Mouse (Mus musculus): Measurements from ENCODE around the gene Cd59b. TPM values are rescaled to one million over a fixed set of nuclear protein-coding genes. Genes with fewer than 3 reads are reported as not detected.

Cd59b gene
- 3.0 and 6.4 TPM in 2 replicates for polyA plus RNA-seq (2014; fragmentation: Nextera tagmentation; extraction: Ambion mirVana)

DNA sequence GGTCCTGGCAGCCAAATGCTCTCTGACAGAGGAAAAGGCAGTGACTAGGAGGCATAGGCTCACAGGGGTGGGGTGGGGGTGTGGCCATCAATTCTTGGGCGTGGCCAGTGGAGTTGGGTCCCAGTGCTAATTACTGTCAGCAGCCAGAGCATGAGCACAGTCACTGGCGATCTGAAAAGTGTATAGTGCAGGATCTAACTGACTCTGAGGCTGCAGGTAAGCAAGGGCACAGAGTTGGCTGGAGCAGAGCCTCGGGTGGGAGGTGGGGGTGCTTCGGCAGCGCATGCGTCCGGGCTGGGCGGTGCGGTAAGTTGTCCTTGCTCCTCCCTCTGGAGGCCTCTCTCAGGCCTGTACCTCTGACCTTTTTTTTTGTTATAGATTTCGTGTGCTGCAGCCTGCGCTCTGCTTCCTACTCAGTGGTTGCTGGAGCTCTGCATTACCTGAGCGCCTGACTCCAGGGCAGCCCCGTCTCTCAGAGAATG lies at the start of gene Cd59b:
Cd59b (plus strand) TSS at position 146 of the 482 bp plus-strand sequence.
- peak; percentile 61 for ATAC-seq (ENCODE audit: insufficient number of reproducible peaks, insufficient read depth, low FRiP score, low read depth)
- peak within 1 kb of the TSS; percentile 55 for H3K9ac ChIP-seq (ENCODE audit: low read length)
- WGBS: 13% methylated on average over 13 of the region's 13 CpGs
- no peaks in the 10 kb centered on the region for H3K27me3 ChIP-seq (ENCODE audit: control insufficient read depth, insufficient read depth, low read length)
- H3K4me2 ChIP-seq (ENCODE audit: low read length): peak within 1 kb of the TSS; percentile 64
- H3K4me1 ChIP-seq (ENCODE audit: control insufficient read depth in 2 of 2, insufficient read depth in 2 of 2, low read length in 2 of 2): peaks cover 0 to 3% of the 10 kb centered on the region in 2 experiments; a peak in 2 of 4 replicates
- no peaks in the 10 kb centered on the region for H3K9me3 ChIP-seq (ENCODE audit: control insufficient read depth, low read length)
- peak within 1 kb of the TSS; percentile 38 to 62 for H3K4me3 ChIP-seq (ENCODE audit: control insufficient read depth in 1 of 2, insufficient read depth in 1 of 2, low read depth in 1 of 2, low read length in 2 of 2)
- H3K36me3 ChIP-seq (ENCODE audit: control insufficient read depth, insufficient read depth, low read length): no peaks in the 10 kb centered on the region
- peak within 1 kb of the TSS in 1 of 2 experiments; percentile 1; a peak in 1 of 4 replicates for H3K27ac ChIP-seq (replicated peaks in 1 of 2; ENCODE audit: control insufficient read depth in 1 of 2, insufficient read depth in 1 of 2, low read depth in 2 of 2, low read length in 2 of 2)

DNA sequence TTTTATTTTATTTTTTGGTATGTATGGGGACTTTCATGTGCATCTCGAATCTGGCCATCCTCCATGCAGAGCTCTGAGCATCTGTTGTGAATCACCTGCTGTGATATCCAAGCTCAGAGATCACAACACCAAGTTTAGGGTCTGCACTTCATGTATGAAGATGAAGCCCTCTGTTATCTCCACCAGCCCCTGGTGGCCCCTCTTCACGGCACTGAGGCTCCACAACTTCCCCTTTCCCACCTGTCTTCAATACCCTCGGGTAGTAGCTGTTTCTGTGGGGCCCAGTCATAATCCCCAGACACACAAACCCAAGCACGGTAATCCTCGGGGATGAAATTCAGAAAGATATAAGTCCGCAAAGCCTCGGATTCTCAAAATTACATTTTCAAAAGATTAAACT lies 46.6 kb upstream of the Cd59b start:
- H3K27me3 ChIP-seq (ENCODE audit: control insufficient read depth, insufficient read depth, low read length): no peaks in the 10 kb centered on the region
- 84% methylated on average over 7 of the region's 7 CpGs for WGBS
- peaks cover 2 to 4% of the 10 kb centered on the region in 2 experiments; a peak in 3 of 4 replicates for H3K4me1 ChIP-seq (ENCODE audit: control insufficient read depth in 2 of 2, insufficient read depth in 2 of 2, low read length in 2 of 2)
- H3K36me3 ChIP-seq (ENCODE audit: control insufficient read depth, insufficient read depth, low read length): no peaks in the 10 kb centered on the region
- H3K9me3 ChIP-seq (ENCODE audit: control insufficient read depth, low read length): no peaks in the 10 kb centered on the region
- no peak overlapping the region for H3K4me3 ChIP-seq (ENCODE audit: control insufficient read depth in 1 of 2, insufficient read depth in 1 of 2, low read depth in 1 of 2, low read length in 2 of 2)
- no peak overlapping the region for H3K4me2 ChIP-seq (ENCODE audit: low read length)
- H3K27ac ChIP-seq (replicated peaks in 1 of 2; ENCODE audit: control insufficient read depth in 1 of 2, insufficient read depth in 1 of 2, low read depth in 2 of 2, low read length in 2 of 2): no peak overlapping the region
- no peak for ATAC-seq (ENCODE audit: insufficient number of reproducible peaks, insufficient read depth, low FRiP score, low read depth)
- no peak overlapping the region for H3K9ac ChIP-seq (ENCODE audit: low read length)

DNA sequence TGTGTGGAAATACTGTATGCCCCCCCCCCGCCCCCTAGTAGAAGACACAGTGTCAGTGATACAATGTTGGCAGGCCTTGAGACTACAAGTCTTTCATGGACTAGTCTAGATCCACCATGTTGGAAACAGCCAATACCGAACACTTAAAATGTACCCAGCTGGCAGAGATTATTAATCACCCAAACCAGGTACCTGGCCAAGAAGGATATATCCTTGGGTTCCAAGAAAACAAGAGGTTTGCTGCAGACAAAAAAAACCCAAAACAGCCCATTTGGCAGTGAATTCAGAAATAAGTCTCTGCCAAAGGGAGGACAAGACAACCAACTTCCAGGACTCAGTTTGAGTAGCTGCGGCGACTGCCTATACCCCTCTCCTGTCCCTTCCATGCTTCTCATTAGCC lies 45.0 kb upstream of the Cd59b start:
- peaks cover 2 to 17% of the 10 kb centered on the region in 2 experiments; a peak in 3 of 4 replicates for H3K4me1 ChIP-seq (ENCODE audit: control insufficient read depth in 2 of 2, insufficient read depth in 2 of 2, low read length in 2 of 2)
- no peak overlapping the region for H3K27ac ChIP-seq (replicated peaks in 1 of 2; ENCODE audit: control insufficient read depth in 1 of 2, insufficient read depth in 1 of 2, low read depth in 2 of 2, low read length in 2 of 2)
- no peak overlapping the region for H3K9ac ChIP-seq (ENCODE audit: low read length)
- no peak for ATAC-seq (ENCODE audit: insufficient number of reproducible peaks, insufficient read depth, low FRiP score, low read depth)
- no peak overlapping the region for H3K4me2 ChIP-seq (ENCODE audit: low read length)
- H3K9me3 ChIP-seq (ENCODE audit: control insufficient read depth, low read length): no peaks in the 10 kb centered on the region
- no peaks in the 10 kb centered on the region for H3K27me3 ChIP-seq (ENCODE audit: control insufficient read depth, insufficient read depth, low read length)
- 87% methylated on average over 4 of the region's 4 CpGs for WGBS
- H3K36me3 ChIP-seq (ENCODE audit: control insufficient read depth, insufficient read depth, low read length): no peaks in the 10 kb centered on the region
- no peak overlapping the region for H3K4me3 ChIP-seq (ENCODE audit: control insufficient read depth in 1 of 2, insufficient read depth in 1 of 2, low read depth in 1 of 2, low read length in 2 of 2)

DNA sequence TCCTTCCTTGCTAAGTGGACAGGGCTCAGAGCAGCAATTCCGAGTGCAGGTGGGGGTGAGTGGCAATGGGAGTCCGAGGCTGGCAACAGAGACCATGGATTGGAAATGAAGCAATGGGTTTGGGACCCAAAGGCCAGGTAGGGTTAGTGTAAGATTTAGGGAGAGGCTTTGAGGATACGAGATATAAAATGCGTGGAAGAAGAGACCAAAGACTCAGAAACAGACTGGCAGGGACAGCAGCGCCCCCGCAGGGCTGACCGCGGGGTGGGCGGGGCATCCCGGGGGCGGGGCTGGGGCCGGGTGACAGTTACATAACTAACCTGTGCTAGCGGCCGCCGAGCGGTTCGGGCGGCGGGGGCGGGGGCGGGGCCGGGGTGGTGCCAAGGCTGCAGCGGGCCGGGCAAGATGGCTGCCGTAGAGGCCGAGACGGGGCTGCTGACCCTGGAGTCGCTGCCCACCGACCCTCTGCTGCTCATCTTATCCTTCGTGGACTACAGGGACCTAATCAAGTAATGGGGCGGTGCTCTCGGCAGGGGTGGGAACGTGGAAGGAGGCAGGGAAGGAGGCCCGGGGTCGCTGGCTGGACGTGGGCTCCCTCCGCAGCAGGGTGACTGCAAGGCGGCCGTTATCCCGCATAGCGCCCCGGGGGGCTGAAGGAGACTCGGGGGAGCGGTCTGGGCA lies 42.1 kb upstream of the Cd59b start, which contains the start of gene Fbxo3:
Fbxo3 (plus strand) TSS at position 264 of the 681 bp plus-strand sequence.
- no peaks in the 10 kb centered on the region for H3K27me3 ChIP-seq (ENCODE audit: control insufficient read depth, insufficient read depth, low read length)
- no peaks in the 10 kb centered on the region for H3K9me3 ChIP-seq (ENCODE audit: control insufficient read depth, low read length)
- peak within 1 kb of the TSS; percentile 92 for H3K4me2 ChIP-seq (ENCODE audit: low read length)
- peaks cover 9% of the 10 kb centered on the region; the same call in 1 of the 2 replicates for H3K36me3 ChIP-seq (ENCODE audit: control insufficient read depth, insufficient read depth, low read length)
- peak; percentile 93 for ATAC-seq (ENCODE audit: insufficient number of reproducible peaks, insufficient read depth, low FRiP score, low read depth)
- H3K9ac ChIP-seq (ENCODE audit: low read length): peak within 1 kb of the TSS; percentile 99
- peaks cover 2 to 26% of the 10 kb centered on the region in 2 experiments; a peak in 3 of 4 replicates for H3K4me1 ChIP-seq (ENCODE audit: control insufficient read depth in 2 of 2, insufficient read depth in 2 of 2, low read length in 2 of 2)
- peak within 1 kb of the TSS; percentile 82 to 97 for H3K4me3 ChIP-seq (ENCODE audit: control insufficient read depth in 1 of 2, insufficient read depth in 1 of 2, low read depth in 1 of 2, low read length in 2 of 2)
- H3K27ac ChIP-seq (replicated peaks in 1 of 2; ENCODE audit: control insufficient read depth in 1 of 2, insufficient read depth in 1 of 2, low read depth in 2 of 2, low read length in 2 of 2): peak within 1 kb of the TSS; percentile 44 to 81
- WGBS: under 1% methylated on average over 32 of the region's 44 CpGs

DNA sequence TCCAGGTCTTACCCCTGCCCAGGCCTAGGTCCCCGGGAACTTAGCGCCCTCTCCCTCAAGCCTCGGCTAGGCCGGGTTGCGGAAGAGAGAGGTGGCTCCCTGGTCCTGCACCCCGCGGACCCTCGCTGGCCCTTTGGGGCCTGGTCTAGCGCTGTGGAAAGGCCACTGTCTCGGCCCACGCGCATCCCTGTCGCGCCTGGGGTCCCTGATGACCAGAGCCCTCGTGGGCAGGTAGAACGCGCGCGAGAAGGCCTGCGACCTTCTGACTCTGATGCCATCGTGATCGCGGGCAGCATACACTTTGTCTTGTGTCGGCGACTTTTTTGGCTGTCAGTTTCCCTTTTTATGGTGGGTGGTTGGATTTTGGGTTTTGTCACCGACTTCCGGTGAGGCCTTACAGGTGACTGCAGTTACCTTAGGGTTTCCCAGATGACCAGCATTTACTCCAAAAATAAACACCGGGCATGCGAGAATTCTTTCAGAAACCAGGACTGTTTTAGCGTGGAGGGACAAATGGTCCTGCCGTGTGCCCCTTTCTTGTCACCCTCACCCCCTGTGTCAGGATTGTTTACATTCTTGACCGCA lies 41.4 kb upstream of the Cd59b start, which contains the start of gene 4931422A03Rik:
4931422A03Rik (minus strand) TSS at position 223 of the 585 bp plus-strand sequence.
- peak within 1 kb of the TSS; percentile 44 to 81 for H3K27ac ChIP-seq (replicated peaks in 1 of 2; ENCODE audit: control insufficient read depth in 1 of 2, insufficient read depth in 1 of 2, low read depth in 2 of 2, low read length in 2 of 2)
- H3K9me3 ChIP-seq (ENCODE audit: control insufficient read depth, low read length): no peaks in the 10 kb centered on the region
- peak within 1 kb of the TSS; percentile 82 to 97 for H3K4me3 ChIP-seq (ENCODE audit: control insufficient read depth in 1 of 2, insufficient read depth in 1 of 2, low read depth in 1 of 2, low read length in 2 of 2)
- H3K27me3 ChIP-seq (ENCODE audit: control insufficient read depth, insufficient read depth, low read length): no peaks in the 10 kb centered on the region
- H3K4me1 ChIP-seq (ENCODE audit: control insufficient read depth in 2 of 2, insufficient read depth in 2 of 2, low read length in 2 of 2): peaks cover 2 to 26% of the 10 kb centered on the region in 2 experiments; a peak in 3 of 4 replicates
- H3K9ac ChIP-seq (ENCODE audit: low read length): peak within 1 kb of the TSS; percentile 99
- H3K36me3 ChIP-seq (ENCODE audit: control insufficient read depth, insufficient read depth, low read length): peaks cover 10% of the 10 kb centered on the region
- under 1% methylated on average over 32 of the region's 32 CpGs for WGBS
- H3K4me2 ChIP-seq (ENCODE audit: low read length): peak within 1 kb of the TSS; percentile 92
- ATAC-seq (ENCODE audit: insufficient number of reproducible peaks, insufficient read depth, low FRiP score, low read depth): peak; percentile 47

DNA sequence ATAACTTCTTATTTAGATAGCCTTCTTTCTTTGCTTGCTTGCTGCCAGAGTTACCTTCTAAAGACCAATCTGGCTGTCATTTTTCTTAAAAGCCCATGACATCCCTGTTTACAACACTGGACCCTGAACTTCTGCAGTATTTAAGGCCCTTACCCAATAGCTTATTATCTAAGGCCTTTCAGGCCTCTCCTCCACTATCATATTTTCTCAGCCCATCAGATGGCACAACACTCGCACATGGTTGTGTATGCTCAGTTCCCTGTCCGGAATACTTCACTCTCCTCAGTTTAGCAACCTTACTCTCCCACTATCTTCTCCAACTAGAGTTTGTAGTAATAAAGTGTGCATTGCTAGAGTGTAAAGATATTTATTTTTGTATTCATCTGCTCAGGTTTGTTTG lies 40.6 kb upstream of the Cd59b start:
- WGBS: 43% methylated on average over 2 of the region's 2 CpGs
- Histone ChIP-seq H3K4me1 (ENCODE audit: control insufficient read depth in 2 of 2, insufficient read depth in 2 of 2, low read length in 2 of 2) (peaks cover 2 to 26% of the 10 kb centered on the region in 2 experiments; a peak in 3 of 4 replicates), H3K4me3 (ENCODE audit: control insufficient read depth in 1 of 2, insufficient read depth in 1 of 2, low read depth in 1 of 2, low read length in 2 of 2) (peak overlapping the region in 1 of 2 experiments; percentile 97; a peak in 2 of 4 replicates), H3K36me3 (ENCODE audit: control insufficient read depth, insufficient read depth, low read length) (peaks cover 16% of the 10 kb centered on the region), H3K9me3 (ENCODE audit: control insufficient read depth, low read length) (no peaks in the 10 kb centered on the region), H3K4me2 (ENCODE audit: low read length) (peak overlapping the region; percentile 92), H3K9ac (ENCODE audit: low read length) (peak overlapping the region; percentile 99; the same call in 1 of the 2 replicates), H3K27ac (replicated peaks in 1 of 2; ENCODE audit: control insufficient read depth in 1 of 2, insufficient read depth in 1 of 2, low read depth in 2 of 2, low read length in 2 of 2) (no peak overlapping the region), H3K27me3 (ENCODE audit: control insufficient read depth, insufficient read depth, low read length) (no peaks in the 10 kb centered on the region)
- ATAC-seq (ENCODE audit: insufficient number of reproducible peaks, insufficient read depth, low FRiP score, low read depth): no peak

DNA sequence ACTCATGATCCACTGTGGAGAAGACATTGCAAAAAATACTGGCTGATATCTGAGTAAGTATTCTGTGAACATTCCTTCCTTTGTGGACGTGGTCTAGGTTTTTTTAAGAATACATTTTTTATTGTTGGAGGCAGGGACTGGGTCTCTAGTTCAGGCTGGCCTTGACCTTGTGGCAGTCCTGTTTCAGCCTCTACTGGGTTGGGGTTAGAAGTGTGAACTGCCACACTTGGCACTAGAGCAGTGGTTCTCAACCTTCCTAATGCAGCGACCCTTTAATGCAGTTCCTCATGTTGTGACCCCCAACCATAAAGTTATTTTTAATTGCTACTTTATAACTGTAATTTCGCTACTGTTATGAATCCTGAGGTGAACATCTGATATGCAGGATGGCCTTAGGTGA lies 39.3 kb upstream of the Cd59b start:
- Histone ChIP-seq H3K4me3 (ENCODE audit: control insufficient read depth in 1 of 2, insufficient read depth in 1 of 2, low read depth in 1 of 2, low read length in 2 of 2) (no peak overlapping the region), H3K27me3 (ENCODE audit: control insufficient read depth, insufficient read depth, low read length) (no peaks in the 10 kb centered on the region), H3K27ac (replicated peaks in 1 of 2; ENCODE audit: control insufficient read depth in 1 of 2, insufficient read depth in 1 of 2, low read depth in 2 of 2, low read length in 2 of 2) (no peak overlapping the region), H3K9me3 (ENCODE audit: control insufficient read depth, low read length) (no peaks in the 10 kb centered on the region), H3K4me2 (ENCODE audit: low read length) (no peak overlapping the region), H3K4me1 (ENCODE audit: control insufficient read depth in 2 of 2, insufficient read depth in 2 of 2, low read length in 2 of 2) (peaks cover 2 to 26% of the 10 kb centered on the region in 2 experiments; a peak in 3 of 4 replicates), H3K36me3 (ENCODE audit: control insufficient read depth, insufficient read depth, low read length) (peaks cover 27% of the 10 kb centered on the region), H3K9ac (ENCODE audit: low read length) (no peak overlapping the region)
- 77% methylated on average over 3 of the region's 3 CpGs for WGBS
- ATAC-seq (ENCODE audit: insufficient number of reproducible peaks, insufficient read depth, low FRiP score, low read depth): no peak

Data from heart, embryonic 14.5 days (tissue).